Mouse (Mus musculus): Measurements from ENCODE around the gene Il15. TPM values are rescaled to one million over a fixed set of nuclear protein-coding genes. Genes with fewer than 3 reads are reported as not detected.

Gene Il15
- 0.12 TPM for polyA plus RNA-seq (2012; fragmentation: generic; extraction: Trizol)

DNA sequence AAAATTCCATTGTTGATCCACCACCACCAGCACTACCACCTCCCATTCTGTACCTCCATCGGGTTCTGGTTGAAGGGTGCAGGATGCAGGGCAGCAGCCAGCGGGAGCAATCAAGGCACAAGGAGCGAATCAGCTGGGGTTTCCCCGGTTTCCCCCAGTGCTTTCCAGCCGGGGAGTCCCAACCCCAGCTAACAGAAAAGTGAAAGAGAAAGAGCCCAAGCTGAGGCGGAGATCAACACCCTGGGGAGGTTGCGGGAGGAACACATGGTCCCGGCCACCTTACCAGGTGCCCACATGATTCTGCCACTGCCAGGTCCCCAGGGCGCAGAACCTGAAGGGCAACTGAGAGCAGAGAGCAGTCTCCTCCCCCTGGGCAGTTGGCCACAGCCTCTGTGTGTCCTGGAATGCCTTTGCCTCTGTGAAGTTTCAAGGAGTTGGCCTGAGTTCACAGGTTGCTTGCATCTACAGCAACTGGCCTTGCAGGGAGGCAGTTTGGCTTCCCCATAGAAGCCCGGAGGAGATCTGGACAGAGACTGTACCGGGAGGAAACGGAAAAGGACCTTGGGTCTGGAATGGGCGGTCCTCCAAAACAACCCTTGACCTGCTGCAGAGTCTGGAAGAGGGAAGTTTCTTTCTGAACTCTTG, at the start of gene Il15:
Gene Il15, minus strand, starts transcription at position 537 of the 645 bp plus-strand sequence.
- Histone ChIP-seq H3K4me3 (no peak within 1 kb of the TSS), H3K27me3 (ENCODE audit: control insufficient read depth, insufficient read depth, insufficient read length) (no peaks in the 10 kb centered on the region), H3K4me2 (ENCODE audit: low read depth) (peak within 1 kb of the TSS; percentile 54), H3K79me2 (ENCODE audit: control insufficient read depth, insufficient read depth) (no peaks in the 10 kb centered on the region), H3K36me3 (ENCODE audit: control insufficient read depth, insufficient read depth) (no peaks in the 10 kb centered on the region), H3ac (ENCODE audit: control insufficient read depth, insufficient read length) (no peak within 1 kb of the TSS)
- no peak for TF ChIP-seq USF1 (IDR thresholded peaks at IDR 0.05; ENCODE audit: low read depth)
- no peak for TF ChIP-seq CEBPB (IDR thresholded peaks at IDR 0.05; ENCODE audit: insufficient read depth, poor library complexity, severe bottlenecking)
- TF ChIP-seq POLR2AphosphoS2 (IDR thresholded peaks at IDR 0.05; ENCODE audit: insufficient read length, low read depth), result no peak
- no peak for TF ChIP-seq MYOG (IDR thresholded peaks at IDR 0.05; ENCODE audit: control insufficient read depth in 1 of 3, insufficient read depth in 1 of 3, insufficient read length in 2 of 3, low read depth in 2 of 3)
- TF ChIP-seq POLR2A (IDR thresholded peaks at IDR 0.05; ENCODE audit: insufficient read length, low read depth), result no peak
- TF ChIP-seq TCF3 (IDR thresholded peaks at IDR 0.05; ENCODE audit: insufficient read length, low read depth), result no peak
- TF ChIP-seq TCF12 (IDR thresholded peaks at IDR 0.05; ENCODE audit: insufficient read depth, poor library complexity, severe bottlenecking), result no peak
- no peak for TF ChIP-seq MYOD1 (IDR thresholded peaks at IDR 0.05; ENCODE audit: control insufficient read depth in 1 of 3, insufficient read length in 2 of 3, low read depth in 2 of 3)
- TF ChIP-seq MAX (IDR thresholded peaks at IDR 0.05; ENCODE audit: low read depth), result no peak
- no peak for TF ChIP-seq REST (IDR thresholded peaks at IDR 0.05; ENCODE audit: insufficient read depth, insufficient read length)
- no peak for TF ChIP-seq E2F4 (IDR thresholded peaks at IDR 0.05; ENCODE audit: insufficient read depth)

DNA sequence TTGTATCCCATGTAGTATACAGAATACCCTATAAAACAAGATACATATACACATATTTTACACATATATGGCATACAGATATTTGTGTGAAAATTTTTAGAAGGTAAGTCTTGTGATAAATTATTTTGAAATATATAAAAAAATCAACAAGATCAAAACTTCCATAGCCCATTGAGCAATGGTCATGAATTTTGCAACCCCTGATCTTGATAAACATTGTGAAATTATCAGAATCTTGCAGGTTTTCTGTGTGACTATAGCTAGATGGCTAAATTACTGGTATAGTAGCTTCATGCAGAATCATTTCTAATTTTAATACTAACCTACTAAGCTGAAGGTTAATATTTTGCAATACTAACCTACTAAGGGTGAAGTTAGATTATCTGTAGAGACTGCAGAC, 41.9 kb upstream of the Il15 start:
- Histone ChIP-seq H3K4me2 (ENCODE audit: low read depth) (no peak overlapping the region), H3ac (ENCODE audit: control insufficient read depth, insufficient read length) (no peak overlapping the region), H3K4me3 (no peak overlapping the region), H3K27me3 (ENCODE audit: control insufficient read depth, insufficient read depth, insufficient read length) (no peaks in the 10 kb centered on the region), H3K79me2 (ENCODE audit: control insufficient read depth, insufficient read depth) (no peaks in the 10 kb centered on the region), H3K36me3 (ENCODE audit: control insufficient read depth, insufficient read depth) (no peaks in the 10 kb centered on the region)
- TF ChIP-seq TCF3 (IDR thresholded peaks at IDR 0.05; ENCODE audit: insufficient read length, low read depth), result no peak
- no peak for TF ChIP-seq USF1 (IDR thresholded peaks at IDR 0.05; ENCODE audit: low read depth)
- TF ChIP-seq TCF12 (IDR thresholded peaks at IDR 0.05; ENCODE audit: insufficient read depth, poor library complexity, severe bottlenecking), result no peak
- no peak for TF ChIP-seq MAX (IDR thresholded peaks at IDR 0.05; ENCODE audit: low read depth)
- no peak for TF ChIP-seq SRF (IDR thresholded peaks at IDR 0.05; ENCODE audit: control insufficient read depth, insufficient read length, low read depth)
- TF ChIP-seq CEBPB (IDR thresholded peaks at IDR 0.05; ENCODE audit: insufficient read depth, poor library complexity, severe bottlenecking), result no peak
- no peak for TF ChIP-seq MYOG (IDR thresholded peaks at IDR 0.05; ENCODE audit: control insufficient read depth in 1 of 3, insufficient read depth in 1 of 3, insufficient read length in 2 of 3, low read depth in 2 of 3)
- TF ChIP-seq E2F4 (IDR thresholded peaks at IDR 0.05; ENCODE audit: insufficient read depth), result no peak
- TF ChIP-seq REST (IDR thresholded peaks at IDR 0.05; ENCODE audit: insufficient read depth, insufficient read length), result no peak
- no peak for TF ChIP-seq POLR2AphosphoS2 (IDR thresholded peaks at IDR 0.05; ENCODE audit: insufficient read length, low read depth)

DNA sequence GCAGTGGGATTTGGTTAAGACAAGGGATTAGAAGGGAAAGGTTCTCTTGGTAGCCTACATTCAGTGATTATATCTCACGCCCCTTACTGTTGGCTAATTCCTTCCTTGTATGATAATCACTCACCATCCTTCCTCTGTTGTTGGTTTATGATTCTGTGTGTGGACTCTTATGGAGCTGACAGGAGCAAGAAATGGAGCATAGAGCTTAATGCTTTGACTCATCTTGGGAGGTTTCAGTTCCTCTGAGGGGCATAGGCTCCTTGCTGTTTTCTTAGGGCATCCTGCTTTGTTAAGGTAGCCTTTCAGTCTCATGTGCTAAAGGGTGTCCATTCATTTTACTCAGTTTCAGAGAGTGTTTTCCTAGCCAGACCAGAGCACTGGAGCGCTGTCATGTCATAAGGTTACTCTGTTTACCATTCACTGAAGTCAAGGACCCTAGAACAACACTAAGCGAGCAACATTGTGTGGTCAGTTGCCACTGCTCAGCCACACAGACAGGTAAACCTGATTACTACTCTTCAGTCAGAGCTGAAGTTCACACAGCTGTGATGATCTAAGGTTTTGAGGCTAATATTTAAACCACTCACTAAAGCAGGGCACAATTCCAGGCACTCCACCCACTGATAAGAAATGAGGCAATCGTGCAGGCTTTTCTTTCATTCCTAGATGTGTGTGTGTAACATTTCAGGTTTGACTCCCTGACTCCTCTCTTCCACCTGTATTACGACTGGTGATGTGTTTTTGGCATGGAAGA, 13.7 kb upstream of the Il15 start:
- TF ChIP-seq CEBPB (IDR thresholded peaks at IDR 0.05; ENCODE audit: insufficient read depth, poor library complexity, severe bottlenecking) (0 out of 2 replicates have a peak, but pooled peaks have one; percentile 50), MYOD1 (IDR thresholded peaks at IDR 0.05; ENCODE audit: control insufficient read depth in 1 of 3, insufficient read length in 2 of 3, low read depth in 2 of 3) (no peak), MYOG (IDR thresholded peaks at IDR 0.05; ENCODE audit: control insufficient read depth in 1 of 3, insufficient read depth in 1 of 3, insufficient read length in 2 of 3, low read depth in 2 of 3) (no peak), MAX (IDR thresholded peaks at IDR 0.05; ENCODE audit: low read depth) (no peak)
- Histone ChIP-seq H3ac (ENCODE audit: control insufficient read depth, insufficient read length) (no peak overlapping the region), H3K4me2 (ENCODE audit: low read depth) (no peak overlapping the region), H3K27me3 (ENCODE audit: control insufficient read depth, insufficient read depth, insufficient read length) (no peaks in the 10 kb centered on the region), H3K36me3 (ENCODE audit: control insufficient read depth, insufficient read depth) (no peaks in the 10 kb centered on the region), H3K79me2 (ENCODE audit: control insufficient read depth, insufficient read depth) (no peaks in the 10 kb centered on the region), H3K4me3 (no peak overlapping the region)

DNA sequence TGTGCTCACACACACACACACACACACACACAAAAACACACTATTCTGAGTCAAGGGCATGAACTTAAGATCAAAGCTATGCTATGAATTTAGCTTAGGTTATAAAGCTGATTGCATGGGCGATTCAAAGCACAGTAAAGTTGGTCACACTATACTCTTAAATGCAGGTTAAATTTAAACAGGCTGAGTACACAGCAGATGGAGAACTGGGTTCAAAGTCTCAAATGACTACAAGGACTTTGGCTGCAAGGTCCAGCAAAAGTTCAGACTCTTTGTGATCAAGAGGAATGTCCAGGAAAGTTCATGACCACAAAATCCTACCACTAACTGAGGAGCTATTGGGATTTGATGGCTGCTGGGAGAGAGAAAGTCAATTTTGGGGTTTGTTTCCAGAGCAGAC, 12.5 kb upstream of the Il15 start:
- Histone ChIP-seq H3K27me3 (ENCODE audit: control insufficient read depth, insufficient read depth, insufficient read length) (no peaks in the 10 kb centered on the region), H3ac (ENCODE audit: control insufficient read depth, insufficient read length) (no peak overlapping the region), H3K4me3 (no peak overlapping the region), H3K4me2 (ENCODE audit: low read depth) (no peak overlapping the region), H3K79me2 (ENCODE audit: control insufficient read depth, insufficient read depth) (no peaks in the 10 kb centered on the region), H3K36me3 (ENCODE audit: control insufficient read depth, insufficient read depth) (no peaks in the 10 kb centered on the region)
- TF ChIP-seq E2F4 (IDR thresholded peaks at IDR 0.05; ENCODE audit: insufficient read depth) (no peak), TCF12 (IDR thresholded peaks at IDR 0.05; ENCODE audit: insufficient read depth, poor library complexity, severe bottlenecking) (no peak), TCF3 (IDR thresholded peaks at IDR 0.05; ENCODE audit: insufficient read length, low read depth) (no peak), USF1 (IDR thresholded peaks at IDR 0.05; ENCODE audit: low read depth) (no peak), SRF (IDR thresholded peaks at IDR 0.05; ENCODE audit: control insufficient read depth, insufficient read length, low read depth) (no peak), POLR2AphosphoS2 (IDR thresholded peaks at IDR 0.05; ENCODE audit: insufficient read length, low read depth) (no peak), POLR2A (IDR thresholded peaks at IDR 0.05; ENCODE audit: insufficient read length, low read depth) (no peak), MYOD1 (IDR thresholded peaks at IDR 0.05; ENCODE audit: control insufficient read depth in 1 of 3, insufficient read length in 2 of 3, low read depth in 2 of 3) (no peak), MAX (IDR thresholded peaks at IDR 0.05; ENCODE audit: low read depth) (no peak), MYOG (IDR thresholded peaks at IDR 0.05; ENCODE audit: control insufficient read depth in 1 of 3, insufficient read depth in 1 of 3, insufficient read length in 2 of 3, low read depth in 2 of 3) (no peak)

Data from myocyte (in vitro differentiated cells).